24 mouse cellular contexts compared by ENCODE assay signal in the genomic region with DNA sequence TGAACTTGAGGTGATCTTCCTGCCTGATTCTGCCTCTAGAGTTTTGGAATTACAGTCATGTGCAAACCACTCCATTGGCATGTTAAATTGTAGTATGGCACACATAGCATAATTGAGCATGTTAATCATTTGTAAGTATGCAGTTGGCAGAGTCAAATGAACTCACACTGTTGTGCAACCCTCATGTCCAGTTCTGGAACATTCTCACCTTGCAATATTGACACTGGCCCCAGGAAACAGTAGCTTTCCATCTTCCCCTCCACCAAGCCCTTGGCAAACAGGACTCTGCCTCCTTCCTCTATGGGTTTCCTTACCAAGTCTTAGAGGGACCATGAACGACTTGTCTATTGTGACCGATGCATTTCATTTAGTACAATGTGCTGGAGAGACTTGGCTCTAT. TPM values are rescaled to one million over a fixed set of nuclear protein-coding genes. Genes with fewer than 3 reads are reported as not detected.
DNase-seq lines count a peak whose midpoint lies in the region; ATAC-seq and TF ChIP-seq lines count a peak whose summit lies in the region.
"Had no signal": no experiment of that assay in that cellular context is flagged by ENCODE, and none has a peak within 500 bp of the region (broad histone marks: within the 10 kb centered on the region; RNA-seq: fewer than 3 reads in every experiment).

No protein-coding gene starts in this region.

- TF ChIP-seq EP300 in lung, postnatal 0 days (IDR thresholded peaks at IDR 0.05) = no peak

- intact Hi-C loops in heart, postnatal 14 days (cut with DNase I) = no loop called here

- no peaks in the 10 kb centered on the region for H3K4me1 ChIP-seq in lung, postnatal 0 days (ENCODE audit: insufficient read depth, low read depth, low read length)
- H3K4me1 ChIP-seq in intestine, postnatal 0 days (replicated peaks; ENCODE audit: control insufficient read depth, insufficient read depth, low read length) = 0 out of 2 replicates have a peak, but pooled peaks cover 6% of the 10 kb centered on the region
- H3K4me1 ChIP-seq: embryonic facial prominence, embryonic 12.5 days; embryonic facial prominence, embryonic 15.5 days; heart, embryonic 10.5 days; hindbrain, embryonic 13.5 days had no signal

- H3K4me3 ChIP-seq in lung, postnatal 0 days (ENCODE audit: low read depth, low read length) = no peak overlapping the region
- H3K4me3 ChIP-seq in intestine, postnatal 0 days (ENCODE audit: low read depth, low read length) = no peak overlapping the region
- H3K4me3 ChIP-seq: embryonic facial prominence, embryonic 12.5 days; embryonic facial prominence, embryonic 15.5 days; heart, adult 2 months; heart, embryonic 10.5 days; heart, embryonic 13.5 days; hindbrain, embryonic 13.5 days had no signal

- no peaks in the 10 kb centered on the region for H3K9me3 ChIP-seq in lung, postnatal 0 days (ENCODE audit: low read length)
- H3K9me3 ChIP-seq in intestine, postnatal 0 days (ENCODE audit: control insufficient read depth) = no peaks in the 10 kb centered on the region
- H3K9me3 ChIP-seq: embryonic facial prominence, embryonic 12.5 days; embryonic facial prominence, embryonic 15.5 days; heart, embryonic 10.5 days; heart, embryonic 13.5 days; hindbrain, embryonic 13.5 days had no signal

- 76% methylated on average over 2 of the region's 2 CpGs for WGBS in lung, postnatal 0 days
- WGBS in intestine, postnatal 0 days = 55% methylated on average over 2 of the region's 2 CpGs

- no peaks in the 10 kb centered on the region for H3K27me3 ChIP-seq in lung, postnatal 0 days (replicated peaks; ENCODE audit: insufficient read depth, low read length)
- no peaks in the 10 kb centered on the region for H3K27me3 ChIP-seq in intestine, postnatal 0 days (replicated peaks; ENCODE audit: control insufficient read depth, insufficient read depth, low read length)
- H3K27me3 ChIP-seq: embryonic facial prominence, embryonic 12.5 days; embryonic facial prominence, embryonic 15.5 days; heart, embryonic 13.5 days; hindbrain, embryonic 13.5 days had no signal

- H3K9ac ChIP-seq in lung, postnatal 0 days (replicated peaks; ENCODE audit: low read depth) = no peak overlapping the region
- H3K9ac ChIP-seq in intestine, postnatal 0 days (ENCODE audit: low read depth, low read length) = no peak overlapping the region
- H3K9ac ChIP-seq: embryonic facial prominence, embryonic 12.5 days; embryonic facial prominence, embryonic 15.5 days; forebrain, postnatal 0 days; heart, embryonic 13.5 days; hindbrain, embryonic 13.5 days had no signal

- H3K27ac ChIP-seq in lung, postnatal 0 days (ENCODE audit: low read length) = no peak overlapping the region
- no peak overlapping the region for H3K27ac ChIP-seq in intestine, postnatal 0 days (ENCODE audit: low read depth, low read length)
- H3K27ac ChIP-seq: embryonic facial prominence, embryonic 12.5 days; embryonic facial prominence, embryonic 15.5 days; heart, adult 2 months; heart, embryonic 10.5 days; heart, embryonic 13.5 days; hindbrain, embryonic 13.5 days had no signal

- no peak overlapping the region for H3K4me2 ChIP-seq in lung, postnatal 0 days (replicated peaks; ENCODE audit: low read depth, low read length)
- no peak overlapping the region for H3K4me2 ChIP-seq in intestine, postnatal 0 days (replicated peaks; ENCODE audit: low read depth)
- H3K4me2 ChIP-seq: embryonic facial prominence, embryonic 12.5 days; embryonic facial prominence, embryonic 15.5 days; heart, embryonic 13.5 days; hindbrain, embryonic 13.5 days had no signal

- no peak for TF ChIP-seq CTCF in lung, postnatal 0 days (IDR thresholded peaks at IDR 0.05)
- TF ChIP-seq CTCF in intestine, postnatal 0 days (IDR thresholded peaks at IDR 0.05; ENCODE audit: low read depth) = no peak

- peak; percentile 28 for DNase-seq in heart, adult 11 months
- no peak for DNase-seq in heart, postnatal 14 days
- DNase-seq in lung, postnatal 0 days (ENCODE audit: low spot score) = peak; percentile 52
- DNase-seq in lung, postnatal 4 days = no peak
- DNase-seq in frontal cortex, adult 2 months (ENCODE audit: extremely low spot score in 1 of 2, low spot score in 1 of 2) = no peak
- no peak for DNase-seq in cerebellum, adult 9-10 months
- DNase-seq: adrenal gland, adult 8-10 months; adrenal gland, postnatal 25 days; cerebellum, adult 11-12 months; cerebellum, adult 8-10 months; cerebellum, postnatal 25 days; forebrain, postnatal 0 days; gastrocnemius, postnatal 25 days; heart, adult 2 months had no signal

- ATAC-seq in lung, postnatal 0 days = peak; percentile 79
- peak; percentile 64 for ATAC-seq in intestine, postnatal 0 days
- ATAC-seq: activated CD4-positive, CD25-positive, alpha-beta regulatory T cell, adult 4 months; forebrain, embryonic 14.5 days; forebrain, postnatal 0 days; hindbrain, embryonic 16.5 days had no signal

- no peaks in the 10 kb centered on the region for H3K36me3 ChIP-seq in lung, postnatal 0 days (ENCODE audit: insufficient read depth, low read length)
- H3K36me3 ChIP-seq in intestine, postnatal 0 days (ENCODE audit: control insufficient read depth, insufficient read depth) = no peaks in the 10 kb centered on the region
- H3K36me3 ChIP-seq: embryonic facial prominence, embryonic 12.5 days; embryonic facial prominence, embryonic 15.5 days; heart, embryonic 10.5 days; hindbrain, embryonic 13.5 days had no signal

RNA-seq across cellular contexts. Expression of gene Pde3a, which starts 42.1 kb away (rescaled TPM):
- total RNA-seq in heart, postnatal 14 days (2021) = 10 to 100 TPM; 56.4 to 58.2 TPM
- 10.1 and 12.1 TPM in 2 replicates for polyA plus RNA-seq in lung, postnatal 0 days (2015; fragmentation: Nextera tagmentation; extraction: Ambion mirVana)
- polyA plus RNA-seq in intestine, postnatal 0 days (2015; fragmentation: Nextera tagmentation; extraction: Ambion mirVana) = 17.6 and 18.6 TPM in 2 replicates
- 1.5 and 1.7 TPM in 2 replicates for polyA plus RNA-seq in frontal cortex, adult 2 months (2012; rRNA removed)
- total RNA-seq: hematopoietic stem cell, adult 5-6 weeks had no signal

Comparison
In these comparisons a context has a peak if more than half of its experiments do, and no peak if none do; other contexts are left out.
1. DNase-seq: peak in heart, adult 11 months (single experiment) and lung, postnatal 0 days (single experiment); none in heart, postnatal 14 days (0 of 2), lung, postnatal 4 days (0 of 2), frontal cortex, adult 2 months (0 of 2) and cerebellum, adult 9-10 months (single experiment).